Mouse (Mus musculus) stomach, embryonic 16.5 days (tissue): ENCODE measurements around the gene Snd1. TPM values are rescaled to one million over a fixed set of nuclear protein-coding genes. Genes with fewer than 3 reads are reported as not detected.

ENCODE experiments used
- ATAC-seq: fragments of 200-750 bp; cut with Nextera tagmentation; 2 replicates; pipeline ENCODE4 v1.8.0; 2017; ENCODE audit warnings: moderate number of reproducible peaks, moderate TSS enrichment; ENCODE audit not compliant: insufficient read depth, low FRiP score
- H3K27ac ChIP-seq: fragments of 300-500 bp; sonication (generic); 2 replicates; pipeline ENCODE4 v1.5.1; 2014; ENCODE audit warnings: low read length
- H3K27me3 ChIP-seq: fragments of 300-500 bp; sonication (generic); 2 replicates; pipeline ENCODE4 v1.6.1; 2014; ENCODE audit warnings: low read length, control low read depth, mixed read lengths; ENCODE audit not compliant: control insufficient read depth, insufficient read depth
- H3K36me3 ChIP-seq: fragments of 300-500 bp; sonication (generic); 2 replicates; pipeline ENCODE4 v1.6.1; 2014; ENCODE audit warnings: low read length; ENCODE audit not compliant: control insufficient read depth, insufficient read depth
- H3K4me1 ChIP-seq: fragments of 300-500 bp; sonication (generic); 2 replicates; pipeline ENCODE4 v1.6.1; 2014; ENCODE audit warnings: low read length, control low read depth, mixed read lengths; ENCODE audit not compliant: control insufficient read depth, insufficient read depth
- H3K4me2 ChIP-seq: fragments of 300-500 bp; sonication (generic); 2 replicates; pipeline ENCODE4 v1.6.1; 2014; ENCODE audit warnings: low read depth, low read length, mixed read lengths
- H3K4me3 ChIP-seq: fragments of 300-500 bp; sonication (generic); replicated peaks from 2 replicates; pipeline ENCODE4 v1.5.1; 2014; ENCODE audit warnings: mild to moderate bottlenecking, low read length
- H3K9ac ChIP-seq: fragments of 300-500 bp; sonication (generic); 2 replicates; pipeline ENCODE4 v1.6.1; 2014; ENCODE audit warnings: low read length
- H3K9me3 ChIP-seq: fragments of 300-500 bp; sonication (generic); replicated peaks from 2 replicates; pipeline ENCODE4 v1.6.1; 2016; ENCODE audit warnings: low read length, control low read depth; ENCODE audit not compliant: control insufficient read depth
- WGBS: fragments of 180-500 bp; shearing (Covaris S2); extraction: QIAGEN DNeasy Blood & Tissue Kit; methylation state at CpG from one replicate; pipeline ENCODE4 v1.1.7; 2014; 5-methylcytosine and 5-hydroxymethylcytosine counted together
- polyA plus RNA-seq: library from polyadenylated mRNA; unstranded; fragments of >200 nt; fragmentation: Nextera tagmentation; extraction: Ambion mirVana; gene quantifications from 2 replicates; pipeline ENCODE4 v1.2.1, GENCODE M21; 2015

Gene Snd1
- polyA plus RNA-seq, 1 experiment from 2014 or later, result 136 TPM

DNA sequence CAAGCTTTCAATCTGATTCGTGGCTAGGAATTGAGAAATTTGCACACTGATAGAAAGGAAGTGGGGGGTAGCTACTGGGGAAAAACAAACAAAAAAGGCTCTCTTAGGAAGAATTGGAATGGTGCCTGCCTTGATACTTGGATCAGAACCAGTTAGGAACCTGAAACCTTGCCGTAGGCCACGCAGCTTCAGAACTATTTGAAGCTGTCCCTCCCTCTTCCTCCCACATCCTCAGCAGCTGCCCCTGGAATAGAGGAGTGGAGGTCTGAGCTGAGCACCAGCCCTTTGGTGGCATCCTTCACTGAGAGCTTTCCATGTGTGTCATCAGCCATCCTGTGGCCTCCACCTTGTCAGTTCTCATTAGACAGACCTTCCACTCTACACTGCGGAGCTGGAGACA lies 370.7 kb downstream of the Snd1 start:
- Histone ChIP-seq H3K4me3 (no peak overlapping the region), H3K4me1 (peaks cover 16% of the 10 kb centered on the region), H3K4me2 (no peak overlapping the region), H3K9me3 (no peaks in the 10 kb centered on the region), H3K9ac (no peak overlapping the region), H3K27ac (no peak overlapping the region), H3K36me3 (no peaks in the 10 kb centered on the region), H3K27me3 (no peaks in the 10 kb centered on the region)
- no peak for ATAC-seq
- WGBS, result 51% methylated on average over 4 of the region's 4 CpGs

DNA sequence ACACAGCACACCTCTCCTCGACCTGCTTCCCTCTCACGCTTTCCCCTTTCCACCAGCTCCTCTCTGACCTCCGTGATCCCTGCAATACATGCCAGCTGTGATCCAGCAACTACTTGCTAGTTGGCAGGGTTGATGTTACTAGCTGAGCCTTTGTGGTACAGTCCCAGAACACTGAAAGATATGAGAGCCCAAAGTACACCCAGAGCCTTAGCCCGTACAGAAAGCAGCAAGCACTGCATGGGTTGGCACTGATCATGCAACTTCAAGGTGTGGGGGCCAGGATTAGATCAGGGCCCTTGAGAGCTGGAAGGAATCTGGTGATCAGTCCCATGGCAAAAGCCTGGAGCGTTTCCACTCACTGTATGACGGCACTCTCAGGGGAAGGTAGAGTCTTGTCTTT lies 372.7 kb downstream of the Snd1 start:
- Histone ChIP-seq H3K9me3 (no peaks in the 10 kb centered on the region), H3K4me1 (peaks cover 23% of the 10 kb centered on the region), H3K36me3 (no peaks in the 10 kb centered on the region), H3K27ac (no peak overlapping the region), H3K9ac (no peak overlapping the region; the same call in 1 of the 2 replicates), H3K27me3 (no peaks in the 10 kb centered on the region), H3K4me3 (no peak overlapping the region), H3K4me2 (no peak overlapping the region)
- WGBS, result 67% methylated on average over 6 of the region's 6 CpGs
- ATAC-seq, result peak; percentile 43; the same call in 1 of the 2 replicates

DNA sequence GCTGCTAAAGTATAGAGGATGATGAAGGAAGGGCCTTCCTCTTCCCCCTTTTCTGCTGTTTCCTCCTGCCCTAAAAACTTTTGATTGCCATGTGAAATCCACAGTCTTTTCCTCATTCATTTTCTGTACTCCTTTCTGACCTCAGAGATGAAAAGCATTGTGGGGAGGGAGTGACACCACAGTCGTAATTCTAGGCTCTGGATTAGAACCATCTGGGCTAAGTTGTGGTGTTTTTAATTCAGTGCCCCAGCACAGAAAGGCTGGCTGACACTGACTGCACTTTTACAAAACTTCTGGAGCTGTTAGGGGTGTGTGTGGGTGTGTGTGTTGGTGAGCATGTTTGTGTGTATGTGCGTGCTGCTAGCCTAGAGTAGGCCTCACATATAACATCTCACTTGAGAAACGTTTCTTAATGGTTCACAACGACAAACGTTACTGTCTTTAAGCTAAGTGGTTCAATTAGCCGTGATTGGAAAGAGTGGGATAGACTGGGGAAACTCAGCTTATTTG lies 373.4 kb downstream of the Snd1 start:
- no peak overlapping the region for H3K4me3 ChIP-seq
- H3K27me3 ChIP-seq, result no peaks in the 10 kb centered on the region
- H3K27ac ChIP-seq, result no peak overlapping the region
- ATAC-seq, result no peak
- H3K36me3 ChIP-seq, result no peaks in the 10 kb centered on the region
- H3K9ac ChIP-seq, result no peak overlapping the region
- H3K4me2 ChIP-seq, result no peak overlapping the region
- WGBS, result 62% methylated on average over 6 of the region's 6 CpGs
- no peaks in the 10 kb centered on the region for H3K9me3 ChIP-seq
- peaks cover 28% of the 10 kb centered on the region for H3K4me1 ChIP-seq

DNA sequence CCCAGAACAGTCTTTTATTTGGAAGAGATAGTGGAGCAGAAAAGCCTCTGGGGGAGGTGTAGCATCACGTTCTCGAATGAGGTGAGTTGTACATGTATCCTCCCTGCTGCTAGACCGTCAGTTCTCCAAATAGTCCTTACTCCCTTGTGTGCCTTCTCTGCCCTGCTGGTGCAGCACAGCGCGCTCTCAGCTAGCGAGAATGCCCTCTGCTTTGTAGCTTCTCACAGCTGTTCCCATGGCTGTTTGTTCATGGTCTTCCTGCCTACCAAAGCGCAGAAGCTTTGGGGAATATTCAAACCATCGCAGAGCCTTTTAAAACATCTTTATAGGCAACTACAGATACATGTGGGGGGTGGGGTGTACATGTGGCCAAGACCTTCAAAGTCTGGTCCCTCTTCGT lies 374.0 kb downstream of the Snd1 start:
- H3K27me3 ChIP-seq, result no peaks in the 10 kb centered on the region
- no peaks in the 10 kb centered on the region for H3K9me3 ChIP-seq
- peaks cover 34% of the 10 kb centered on the region for H3K4me1 ChIP-seq
- no peak overlapping the region for H3K4me3 ChIP-seq
- ATAC-seq, result no peak
- no peaks in the 10 kb centered on the region for H3K36me3 ChIP-seq
- no peak overlapping the region for H3K27ac ChIP-seq
- 76% methylated on average over 9 of the region's 9 CpGs for WGBS
- H3K4me2 ChIP-seq, result no peak overlapping the region
- no peak overlapping the region for H3K9ac ChIP-seq

DNA sequence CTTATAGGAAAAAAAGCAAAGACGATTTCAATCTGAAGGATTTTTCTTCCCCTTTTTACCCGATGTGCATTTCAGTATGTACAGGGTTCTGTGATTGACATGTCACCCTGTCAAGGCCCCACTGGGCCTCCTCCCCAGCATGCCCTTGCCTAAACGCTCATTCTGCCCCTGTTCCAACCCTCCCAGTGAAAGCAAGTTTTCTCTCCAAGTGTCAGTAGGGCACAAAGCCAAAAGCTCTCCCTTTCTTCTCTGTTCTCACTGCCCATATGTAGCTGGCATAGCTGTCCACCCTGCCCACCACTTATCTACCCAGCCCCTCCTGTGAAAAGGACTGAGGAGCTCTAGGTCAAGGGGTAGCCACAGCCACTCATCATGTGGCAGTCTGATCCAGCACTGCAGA lies 374.4 kb downstream of the Snd1 start:
- H3K36me3 ChIP-seq, result no peaks in the 10 kb centered on the region
- H3K4me2 ChIP-seq, result no peak overlapping the region

DNA sequence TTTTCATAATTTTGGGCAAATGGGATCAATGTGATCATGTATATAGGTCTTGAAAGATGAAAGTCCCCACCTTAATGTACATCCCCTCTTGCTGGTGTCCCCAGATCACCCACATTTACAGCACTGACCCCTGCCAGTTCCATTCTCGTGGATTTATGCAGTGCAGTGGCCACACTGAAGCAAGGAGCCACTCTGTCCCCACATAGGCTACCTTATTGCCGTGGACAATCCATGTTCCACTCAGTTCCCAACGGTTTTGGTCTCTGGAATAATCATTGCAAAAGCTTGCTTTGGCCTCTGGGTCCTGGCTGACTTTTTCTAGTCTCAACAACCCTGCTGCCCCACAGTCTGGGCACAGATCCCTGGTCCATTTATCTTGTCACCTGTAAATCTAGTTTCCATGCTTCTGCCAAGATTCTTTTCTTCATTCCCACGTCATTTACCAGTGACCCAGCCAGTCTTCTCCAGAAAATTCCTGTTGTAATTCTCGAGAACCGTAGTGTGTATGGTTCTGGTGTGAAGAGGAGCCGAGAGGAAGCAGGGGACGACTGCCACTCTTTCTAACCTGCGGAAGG lies 375.5 kb downstream of the Snd1 start:
- H3K4me2 ChIP-seq, result no peak overlapping the region
- H3K36me3 ChIP-seq, result no peaks in the 10 kb centered on the region
- no peak overlapping the region for H3K27ac ChIP-seq
- no peaks in the 10 kb centered on the region for H3K27me3 ChIP-seq
- 76% methylated on average over 9 of the region's 9 CpGs for WGBS
- peaks cover 37% of the 10 kb centered on the region for H3K4me1 ChIP-seq
- no peak overlapping the region for H3K9ac ChIP-seq
- no peak for ATAC-seq
- no peaks in the 10 kb centered on the region for H3K9me3 ChIP-seq
- no peak overlapping the region for H3K4me3 ChIP-seq

More for the DNA sequence above, 374.4 kb downstream of the Snd1 start:
- Histone ChIP-seq H3K27ac (no peak overlapping the region), H3K9ac (no peak overlapping the region), H3K4me3 (no peak overlapping the region), H3K9me3 (no peaks in the 10 kb centered on the region), H3K4me1 (peaks cover 34% of the 10 kb centered on the region), H3K27me3 (no peaks in the 10 kb centered on the region)
- peak; percentile 37; the same call in 1 of the 2 replicates for ATAC-seq
- 43% methylated on average over 3 of the region's 3 CpGs for WGBS

DNA sequence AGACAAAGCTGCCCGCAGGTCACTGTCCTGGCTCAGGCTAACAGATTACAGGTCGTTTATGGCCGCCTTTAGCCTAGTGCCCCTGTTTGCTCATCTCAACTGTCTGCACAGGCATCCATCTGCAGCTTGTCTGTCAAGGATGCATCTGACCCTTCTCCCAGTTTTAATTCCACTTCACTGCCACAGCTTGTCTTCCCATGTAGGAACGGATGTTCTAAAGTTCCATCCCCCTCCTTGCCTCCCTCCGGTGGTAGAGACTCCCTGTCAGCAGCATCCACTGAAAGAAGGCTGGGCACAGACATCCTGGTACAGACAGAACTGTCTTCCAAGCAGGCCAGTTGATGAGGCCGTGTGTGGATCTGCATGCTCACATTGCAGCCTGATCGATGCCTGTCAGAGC lies 377.4 kb downstream of the Snd1 start:
- no peak overlapping the region for H3K9ac ChIP-seq
- H3K9me3 ChIP-seq, result no peaks in the 10 kb centered on the region
- 79% methylated on average over 7 of the region's 7 CpGs for WGBS
- no peaks in the 10 kb centered on the region for H3K36me3 ChIP-seq
- no peak overlapping the region for H3K4me3 ChIP-seq
- H3K27me3 ChIP-seq, result no peaks in the 10 kb centered on the region
- H3K4me1 ChIP-seq, result peaks cover 42% of the 10 kb centered on the region
- no peak overlapping the region for H3K27ac ChIP-seq
- no peak for ATAC-seq
- H3K4me2 ChIP-seq, result no peak overlapping the region

DNA sequence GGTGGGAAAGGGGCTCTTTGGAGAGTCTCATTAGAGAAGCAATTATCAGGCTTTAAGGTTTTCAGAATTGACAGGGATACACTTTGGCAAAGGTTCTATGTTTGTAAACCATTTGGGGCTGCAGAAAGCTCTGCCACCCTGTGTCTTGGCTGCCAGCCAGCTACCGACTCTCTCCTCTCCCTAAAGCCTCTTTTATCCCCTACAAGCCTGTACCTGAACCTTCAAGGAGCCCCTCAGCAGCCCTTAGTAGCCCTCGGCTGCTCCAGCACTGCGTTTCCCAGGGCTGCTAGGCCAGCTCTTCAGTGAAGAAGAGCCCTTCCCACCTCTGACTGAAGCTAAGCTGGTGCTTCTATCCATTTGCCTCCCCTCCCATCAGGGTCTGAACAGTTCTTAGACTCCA lies 378.2 kb downstream of the Snd1 start:
- ATAC-seq, result no peak
- Histone ChIP-seq H3K27ac (no peak overlapping the region), H3K36me3 (no peaks in the 10 kb centered on the region), H3K4me3 (no peak overlapping the region), H3K9me3 (no peaks in the 10 kb centered on the region), H3K27me3 (no peaks in the 10 kb centered on the region), H3K4me1 (peaks cover 45% of the 10 kb centered on the region), H3K4me2 (no peak overlapping the region), H3K9ac (no peak overlapping the region)
- WGBS, result 48% methylated on average over 3 of the region's 3 CpGs

DNA sequence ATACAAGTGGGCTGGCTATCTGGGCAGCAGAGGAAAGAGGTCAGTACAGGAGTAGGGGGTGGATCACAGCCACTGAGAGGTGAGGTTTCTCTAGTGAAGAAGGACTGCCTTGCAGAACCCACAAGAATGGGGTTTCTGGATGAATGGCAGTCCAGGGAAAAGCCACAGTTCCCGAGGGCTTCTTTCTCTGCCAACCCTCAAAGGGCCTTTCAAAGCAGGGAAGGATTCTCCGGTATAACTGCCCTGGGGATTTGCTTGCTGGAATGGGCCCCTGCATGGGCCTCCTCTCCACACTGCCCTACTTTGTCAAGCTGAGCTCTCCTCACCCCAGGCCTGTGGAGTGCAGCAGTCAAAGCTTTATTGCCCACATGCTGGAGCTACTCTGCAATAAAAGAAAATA lies 378.7 kb downstream of the Snd1 start:
- Histone ChIP-seq H3K27me3 (no peaks in the 10 kb centered on the region), H3K4me1 (peaks cover 41% of the 10 kb centered on the region), H3K4me3 (no peak overlapping the region), H3K27ac (no peak overlapping the region), H3K9ac (no peak overlapping the region), H3K36me3 (no peaks in the 10 kb centered on the region), H3K4me2 (no peak overlapping the region), H3K9me3 (no peaks in the 10 kb centered on the region)
- ATAC-seq, result no peak
- 44% methylated on average over 2 of the region's 2 CpGs for WGBS
